Mouse (Mus musculus): ENCODE results near the gene Rbm5. TPM values are rescaled to one million over a fixed set of nuclear protein-coding genes. Genes with fewer than 3 reads are reported as not detected.

Rbm5 gene
- polyA plus RNA-seq, 1 experiment from 2014 or later = 241 TPM

DNA sequence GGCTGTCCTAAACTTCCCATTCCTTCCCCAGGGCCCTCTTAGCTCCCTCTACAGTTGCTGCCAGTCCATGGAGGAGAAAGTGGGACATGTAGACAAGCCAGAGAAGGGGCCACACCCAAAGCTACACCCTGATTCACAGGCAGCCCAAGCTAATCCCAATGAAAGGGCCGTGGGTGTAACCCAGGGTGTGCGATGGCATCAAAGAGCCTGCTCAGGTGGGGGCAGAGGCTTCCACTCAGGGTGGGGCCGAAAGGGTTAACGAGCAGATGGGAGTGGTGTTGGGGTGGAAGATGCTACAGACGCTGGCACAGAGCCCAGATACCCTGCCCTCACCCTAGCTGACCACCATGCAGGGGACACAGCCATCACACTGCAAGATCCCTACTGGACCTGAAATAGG, 78.0 kb downstream of the Rbm5 start:
- H3K9me3 ChIP-seq (ENCODE audit: control insufficient read depth, low read length) = no peaks in the 10 kb centered on the region
- no peak overlapping the region for H3K27ac ChIP-seq (replicated peaks; ENCODE audit: low read depth, low read length)
- no peaks in the 10 kb centered on the region for H3K27me3 ChIP-seq (ENCODE audit: control insufficient read depth, insufficient read depth, low read length)
- H3K36me3 ChIP-seq (ENCODE audit: control insufficient read depth, insufficient read depth, low read length) = peaks cover 48% of the 10 kb centered on the region
- no peak overlapping the region for H3K4me2 ChIP-seq (ENCODE audit: low read length)
- WGBS = 69% methylated on average over 5 of the region's 5 CpGs
- H3K4me1 ChIP-seq (ENCODE audit: control insufficient read depth, insufficient read depth, low read length) = peaks cover 30% of the 10 kb centered on the region
- H3K9ac ChIP-seq (replicated peaks; ENCODE audit: low read length) = no peak overlapping the region
- no peak overlapping the region for H3K4me3 ChIP-seq (replicated peaks; ENCODE audit: low read depth, low read length)
- no peak for DNase-seq
- no peak for ATAC-seq (ENCODE audit: low FRiP score, low TSS enrichment)

DNA sequence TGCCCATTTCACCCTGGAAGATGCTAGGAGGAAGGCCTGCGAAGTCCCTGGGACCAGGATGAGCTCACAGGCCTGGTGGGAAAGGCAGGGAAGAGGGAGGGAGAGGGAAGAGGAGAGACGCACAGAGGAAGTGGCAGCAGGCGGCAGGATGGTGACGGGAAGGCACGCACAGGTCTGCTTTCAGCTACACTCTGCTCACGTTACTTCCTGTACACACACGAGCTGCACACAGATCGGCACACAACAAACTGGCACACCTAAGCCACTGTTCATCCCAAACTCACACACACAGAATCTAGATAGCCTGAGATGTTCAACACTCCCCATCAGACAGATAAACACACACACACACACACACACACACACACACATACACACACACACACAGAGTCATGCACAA, 80.4 kb downstream of the Rbm5 start:
- Histone ChIP-seq H3K27me3 (ENCODE audit: control insufficient read depth, insufficient read depth, low read length) (no peaks in the 10 kb centered on the region), H3K4me1 (ENCODE audit: control insufficient read depth, insufficient read depth, low read length) (peaks cover 9% of the 10 kb centered on the region; the same call in 1 of the 2 replicates), H3K9ac (replicated peaks; ENCODE audit: low read length) (no peak overlapping the region), H3K4me3 (replicated peaks; ENCODE audit: low read depth, low read length) (no peak overlapping the region), H3K9me3 (ENCODE audit: control insufficient read depth, low read length) (no peaks in the 10 kb centered on the region), H3K4me2 (ENCODE audit: low read length) (no peak overlapping the region), H3K27ac (replicated peaks; ENCODE audit: low read depth, low read length) (no peak overlapping the region), H3K36me3 (ENCODE audit: control insufficient read depth, insufficient read depth, low read length) (peaks cover 68% of the 10 kb centered on the region)
- 81% methylated on average over 8 of the region's 8 CpGs for WGBS
- DNase-seq = no peak
- ATAC-seq (ENCODE audit: low FRiP score, low TSS enrichment) = no peak

Other genes starting within 250 kb of the Rbm5 start
- 50.9 and 51.7 TPM in 2 replicates for gene Tmem115, start 237.1 kb downstream of the Rbm5 start, polyA plus RNA-seq (2014; fragmentation: Nextera tagmentation; extraction: Ambion mirVana)
- gene Cyb561d2, start 228.8 kb downstream of the Rbm5 start, polyA plus RNA-seq (2014; fragmentation: Nextera tagmentation; extraction: Ambion mirVana) = 35.1 and 49.6 TPM in 2 replicates
- gene Nprl2, start 228.8 kb downstream of the Rbm5 start, polyA plus RNA-seq (2014; fragmentation: Nextera tagmentation; extraction: Ambion mirVana) = 69.4 and 75.7 TPM in 2 replicates
- gene Zmynd10, start 223.7 kb downstream of the Rbm5 start, polyA plus RNA-seq (2014; fragmentation: Nextera tagmentation; extraction: Ambion mirVana) = 2.2 and 2.5 TPM in 2 replicates
- 35.5 and 40.4 TPM in 2 replicates for gene Rassf1, start 219.4 kb downstream of the Rbm5 start, polyA plus RNA-seq (2014; fragmentation: Nextera tagmentation; extraction: Ambion mirVana)
- gene Tusc2, start 207.7 kb downstream of the Rbm5 start, polyA plus RNA-seq (2014; fragmentation: Nextera tagmentation; extraction: Ambion mirVana) = 119 and 120 TPM in 2 replicates
- 86.8 and 97.7 TPM in 2 replicates for gene Hyal2, start 203.1 kb downstream of the Rbm5 start, polyA plus RNA-seq (2014; fragmentation: Nextera tagmentation; extraction: Ambion mirVana)
- 3.4 and 4.9 TPM in 2 replicates for gene Hyal1, start 194.1 kb downstream of the Rbm5 start, polyA plus RNA-seq (2014; fragmentation: Nextera tagmentation; extraction: Ambion mirVana)
- 14.1 and 18.2 TPM in 2 replicates for gene Naa80, start 192.1 kb downstream of the Rbm5 start, polyA plus RNA-seq (2014; fragmentation: Nextera tagmentation; extraction: Ambion mirVana)
- 0.89 and 1.4 TPM in 2 replicates for gene Hyal3, start 190.2 kb downstream of the Rbm5 start, polyA plus RNA-seq (2014; fragmentation: Nextera tagmentation; extraction: Ambion mirVana)
- gene Ifrd2, start 183.4 kb downstream of the Rbm5 start, polyA plus RNA-seq (2014; fragmentation: Nextera tagmentation; extraction: Ambion mirVana) = 14.5 and 15.7 TPM in 2 replicates
- 1.5 and 3.2 TPM in 2 replicates for gene Sema3b, start 161.8 kb downstream of the Rbm5 start, polyA plus RNA-seq (2014; fragmentation: Nextera tagmentation; extraction: Ambion mirVana)
- gene Gnai2, start 135.6 kb downstream of the Rbm5 start, polyA plus RNA-seq (2014; fragmentation: Nextera tagmentation; extraction: Ambion mirVana) = 284 and 326 TPM in 2 replicates
- 20.4 and 31.9 TPM in 2 replicates for gene Slc38a3, start 101.5 kb downstream of the Rbm5 start, polyA plus RNA-seq (2014; fragmentation: Nextera tagmentation; extraction: Ambion mirVana)
- 0.97 and 2.0 TPM in 2 replicates for gene Gnat1, start 91.3 kb downstream of the Rbm5 start, polyA plus RNA-seq (2014; fragmentation: Nextera tagmentation; extraction: Ambion mirVana)
- 34.0 and 37.0 TPM in 2 replicates for gene Sema3f, start 60.5 kb downstream of the Rbm5 start, polyA plus RNA-seq (2014; fragmentation: Nextera tagmentation; extraction: Ambion mirVana)
- 72.6 and 95.5 TPM in 2 replicates for gene Rbm6, start 102.2 kb upstream of the Rbm5 start, polyA plus RNA-seq (2014; fragmentation: Nextera tagmentation; extraction: Ambion mirVana)
- gene Mon1a, start 117.2 kb upstream of the Rbm5 start, polyA plus RNA-seq (2014; fragmentation: Nextera tagmentation; extraction: Ambion mirVana) = 21.8 and 25.5 TPM in 2 replicates
- 0.58 and 0.82 TPM in 2 replicates for gene Mst1r, start 135.9 kb upstream of the Rbm5 start, polyA plus RNA-seq (2014; fragmentation: Nextera tagmentation; extraction: Ambion mirVana)
- not detected in 2 replicates for gene Actl11, start 157.5 kb upstream of the Rbm5 start, polyA plus RNA-seq (2014; fragmentation: Nextera tagmentation; extraction: Ambion mirVana)
- gene Camkv, start 164.7 kb upstream of the Rbm5 start, polyA plus RNA-seq (2014; fragmentation: Nextera tagmentation; extraction: Ambion mirVana) = 16.7 and 26.1 TPM in 2 replicates
- gene Traip, start 179.1 kb upstream of the Rbm5 start, polyA plus RNA-seq (2014; fragmentation: Nextera tagmentation; extraction: Ambion mirVana) = 10.3 and 10.4 TPM in 2 replicates
- 2.6 and 5.0 TPM in 2 replicates for gene Uba7, start 204.5 kb upstream of the Rbm5 start, polyA plus RNA-seq (2014; fragmentation: Nextera tagmentation; extraction: Ambion mirVana)
- gene Gm20661, start 212.1 kb upstream of the Rbm5 start, polyA plus RNA-seq (2014; fragmentation: Nextera tagmentation; extraction: Ambion mirVana) = 0.47 and 0.49 TPM in 2 replicates
- 12.1 and 13.3 TPM in 2 replicates for gene Inka1, start 214.9 kb upstream of the Rbm5 start, polyA plus RNA-seq (2014; fragmentation: Nextera tagmentation; extraction: Ambion mirVana)
- gene Cdhr4, start 221.5 kb upstream of the Rbm5 start, polyA plus RNA-seq (2014; fragmentation: Nextera tagmentation; extraction: Ambion mirVana) = 1.1 and 1.2 TPM in 2 replicates
- 0.72 TPM in 1 of 2 replicates, not detected in the other for gene Gm20662, start 225.4 kb upstream of the Rbm5 start, polyA plus RNA-seq (2014; fragmentation: Nextera tagmentation; extraction: Ambion mirVana)
- gene Ip6k1, start 231.5 kb upstream of the Rbm5 start, polyA plus RNA-seq (2014; fragmentation: Nextera tagmentation; extraction: Ambion mirVana) = 61.1 and 64.4 TPM in 2 replicates

All from midbrain, embryonic 14.5 days (tissue).